Mouse (Mus musculus): Measurements from ENCODE around the gene Cd164l2. TPM values are rescaled to one million over a fixed set of nuclear protein-coding genes. Genes with fewer than 3 reads are reported as not detected.
A peak's percentile ranks its signal among the peaks of the same experiment; 100 is the strongest.

Gene Cd164l2
- polyA plus RNA-seq, 1 experiment from 2014 or later: 0.93 TPM

DNA sequence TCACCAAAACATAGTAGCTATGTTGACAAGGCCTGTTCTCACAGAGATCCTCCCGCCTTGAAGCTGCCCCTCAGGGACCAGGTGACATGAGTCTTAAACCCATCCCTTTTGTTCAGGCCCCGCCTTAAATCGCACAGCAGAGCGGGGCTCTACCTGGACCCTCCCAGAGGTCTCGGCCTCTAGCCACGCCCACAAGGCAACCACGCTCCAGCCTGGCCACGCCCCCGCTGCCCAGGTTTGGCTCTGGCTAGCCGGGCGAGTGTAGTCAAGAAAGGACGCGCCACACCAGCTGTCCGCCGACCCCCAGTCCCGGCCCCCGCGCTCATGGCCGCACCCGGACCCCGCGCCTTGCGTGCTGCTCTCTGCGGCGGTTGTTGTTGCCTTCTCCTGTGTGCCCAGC lies 8.7 kb downstream of the Cd164l2 start:
- H3K9me3 ChIP-seq (ENCODE audit: control insufficient read depth, low read length): no peaks in the 10 kb centered on the region
- H3K9ac ChIP-seq (ENCODE audit: low read depth, low read length): peak overlapping the region; percentile 34; the same call in 1 of the 2 replicates
- peak overlapping the region; percentile 17; the same call in 1 of the 2 replicates for H3K4me3 ChIP-seq (ENCODE audit: low read depth, low read length)
- H3K27ac ChIP-seq (ENCODE audit: low read depth, low read length): no peak overlapping the region
- ATAC-seq (ENCODE audit: low FRiP score) (no peak), DNase-seq (ENCODE audit: low spot score) (peak; percentile 64)
- H3K36me3 ChIP-seq (ENCODE audit: control insufficient read depth, insufficient read depth, low read length): no peaks in the 10 kb centered on the region
- WGBS: 3% methylated on average over 23 of the region's 25 CpGs
- H3K4me1 ChIP-seq (replicated peaks; ENCODE audit: control insufficient read depth, insufficient read depth, low read length): 0 out of 2 replicates have a peak, but pooled peaks cover 2% of the 10 kb centered on the region
- peaks cover 14% of the 10 kb centered on the region for H3K27me3 ChIP-seq (ENCODE audit: control insufficient read depth, insufficient read depth, low read length)
- peak overlapping the region; percentile 43 for H3K4me2 ChIP-seq (replicated peaks; ENCODE audit: low read depth, low read length)

DNA sequence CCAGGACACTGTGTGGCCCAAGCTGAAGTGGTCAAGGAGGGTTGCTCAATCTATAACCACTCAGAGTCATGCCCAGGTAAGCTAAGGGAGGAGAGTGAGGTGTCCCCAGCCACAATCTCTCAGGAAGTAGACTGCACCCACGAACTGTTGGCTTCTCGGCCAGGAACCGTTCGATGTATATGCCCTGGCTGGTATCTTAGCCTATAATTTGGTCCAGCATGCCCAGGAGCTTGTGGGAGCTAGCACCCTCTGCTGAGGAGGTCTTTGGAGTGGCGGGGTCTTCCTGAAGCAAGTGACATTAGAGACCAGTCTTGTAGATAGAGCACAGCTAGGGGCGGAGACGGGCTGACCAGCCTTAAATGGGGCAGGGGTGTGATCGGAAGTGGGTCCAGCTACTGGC lies 9.8 kb downstream of the Cd164l2 start:
- Histone ChIP-seq H3K27ac (ENCODE audit: low read depth, low read length) (no peak overlapping the region), H3K9me3 (ENCODE audit: control insufficient read depth, low read length) (no peaks in the 10 kb centered on the region), H3K4me3 (ENCODE audit: low read depth, low read length) (no peak overlapping the region), H3K36me3 (ENCODE audit: control insufficient read depth, insufficient read depth, low read length) (no peaks in the 10 kb centered on the region), H3K4me2 (replicated peaks; ENCODE audit: low read depth, low read length) (no peak overlapping the region), H3K27me3 (ENCODE audit: control insufficient read depth, insufficient read depth, low read length) (peaks cover 14% of the 10 kb centered on the region), H3K9ac (ENCODE audit: low read depth, low read length) (no peak overlapping the region), H3K4me1 (replicated peaks; ENCODE audit: control insufficient read depth, insufficient read depth, low read length) (0 out of 2 replicates have a peak, but pooled peaks cover 2% of the 10 kb centered on the region)
- no peak for DNase-seq (ENCODE audit: low spot score)
- WGBS: 84% methylated on average over 8 of the region's 8 CpGs
- ATAC-seq (ENCODE audit: low FRiP score): no peak

DNA sequence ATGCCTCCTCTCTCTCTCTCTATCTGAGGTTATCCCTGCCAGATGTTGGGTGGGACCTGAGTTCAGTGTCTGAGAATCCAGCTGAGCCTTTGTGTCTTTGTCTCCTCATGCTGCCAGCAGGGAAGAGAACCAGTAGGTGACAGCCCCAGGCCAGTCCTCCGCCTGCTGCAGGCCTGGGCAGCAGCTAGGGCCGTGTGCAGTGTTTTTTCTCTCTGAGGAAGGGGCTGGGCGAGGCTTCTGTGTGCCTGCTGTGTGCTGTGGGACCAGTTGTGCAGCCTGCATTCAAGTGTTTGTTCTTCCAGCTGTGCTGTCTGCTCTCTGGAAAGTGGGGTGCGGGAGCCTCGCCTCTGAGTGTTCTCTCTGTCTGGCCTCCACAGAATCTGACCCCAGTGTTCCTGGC lies 11.9 kb downstream of the Cd164l2 start:
- H3K27ac ChIP-seq (ENCODE audit: low read depth, low read length): no peak overlapping the region
- H3K4me2 ChIP-seq (replicated peaks; ENCODE audit: low read depth, low read length): no peak overlapping the region
- H3K4me1 ChIP-seq (replicated peaks; ENCODE audit: control insufficient read depth, insufficient read depth, low read length): 0 out of 2 replicates have a peak, but pooled peaks cover 2% of the 10 kb centered on the region
- H3K9me3 ChIP-seq (ENCODE audit: control insufficient read depth, low read length): no peaks in the 10 kb centered on the region
- WGBS: 51% methylated on average over 5 of the region's 5 CpGs
- H3K36me3 ChIP-seq (ENCODE audit: control insufficient read depth, insufficient read depth, low read length): no peaks in the 10 kb centered on the region
- no peak overlapping the region for H3K4me3 ChIP-seq (ENCODE audit: low read depth, low read length)
- no peak overlapping the region for H3K9ac ChIP-seq (ENCODE audit: low read depth, low read length)
- no peak for ATAC-seq (ENCODE audit: low FRiP score)
- DNase-seq (ENCODE audit: low spot score): no peak
- peaks cover 14% of the 10 kb centered on the region for H3K27me3 ChIP-seq (ENCODE audit: control insufficient read depth, insufficient read depth, low read length)

DNA sequence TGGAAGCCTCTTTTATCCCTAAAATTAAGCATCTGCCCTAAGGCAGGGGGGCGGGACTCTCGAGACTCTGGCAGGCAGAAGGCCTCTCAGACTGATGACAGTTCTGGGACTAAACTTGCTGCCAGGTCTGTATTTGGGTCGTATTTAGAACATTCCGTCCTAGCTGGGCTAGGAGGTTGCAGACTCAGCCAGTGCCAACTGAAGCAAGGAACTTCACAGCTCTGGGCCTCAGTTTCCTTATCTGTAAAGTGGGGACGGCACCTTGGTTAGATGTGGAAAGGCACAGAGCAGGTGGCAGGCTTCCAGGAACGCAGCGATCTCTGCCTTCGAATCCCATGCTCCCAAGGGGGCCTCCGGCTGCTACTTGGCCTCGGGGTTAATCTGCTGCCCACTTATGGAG lies 14.1 kb downstream of the Cd164l2 start:
- no peaks in the 10 kb centered on the region for H3K36me3 ChIP-seq (ENCODE audit: control insufficient read depth, insufficient read depth, low read length)
- H3K4me1 ChIP-seq (replicated peaks; ENCODE audit: control insufficient read depth, insufficient read depth, low read length): no peaks in the 10 kb centered on the region
- DNase-seq (ENCODE audit: low spot score) (no peak), ATAC-seq (ENCODE audit: low FRiP score) (no peak)
- H3K4me3 ChIP-seq (ENCODE audit: low read depth, low read length): no peak overlapping the region
- H3K27me3 ChIP-seq (ENCODE audit: control insufficient read depth, insufficient read depth, low read length): peaks cover 3% of the 10 kb centered on the region
- H3K9ac ChIP-seq (ENCODE audit: low read depth, low read length): no peak overlapping the region
- 76% methylated on average over 10 of the region's 10 CpGs for WGBS
- no peaks in the 10 kb centered on the region for H3K9me3 ChIP-seq (ENCODE audit: control insufficient read depth, low read length)
- H3K4me2 ChIP-seq (replicated peaks; ENCODE audit: low read depth, low read length): no peak overlapping the region
- no peak overlapping the region for H3K27ac ChIP-seq (ENCODE audit: low read depth, low read length)

DNA sequence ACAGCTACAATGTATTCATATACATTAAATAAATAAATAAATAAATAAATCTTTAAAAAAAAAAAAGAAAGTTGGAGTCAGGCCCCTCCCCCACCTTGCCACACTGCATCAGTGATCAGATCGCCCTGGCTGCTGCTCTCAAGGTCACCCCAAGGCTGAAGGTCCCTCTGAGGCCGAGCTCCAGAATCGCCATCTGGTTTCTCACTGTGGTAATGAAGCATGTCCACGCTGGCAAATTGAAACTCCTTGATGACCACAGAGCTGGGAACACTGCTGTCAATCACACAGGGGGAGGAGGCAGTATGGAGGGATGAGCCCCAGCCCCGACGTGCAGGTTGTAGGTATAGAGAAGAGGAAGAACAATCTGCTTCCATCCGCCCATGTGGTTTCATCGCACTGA lies 15.7 kb downstream of the Cd164l2 start:
- ATAC-seq (ENCODE audit: low FRiP score): 0 out of 2 replicates have a peak, but pooled peaks have one; percentile 38
- Histone ChIP-seq H3K4me3 (ENCODE audit: low read depth, low read length) (no peak overlapping the region), H3K27ac (ENCODE audit: low read depth, low read length) (no peak overlapping the region), H3K4me2 (replicated peaks; ENCODE audit: low read depth, low read length) (no peak overlapping the region), H3K27me3 (ENCODE audit: control insufficient read depth, insufficient read depth, low read length) (no peaks in the 10 kb centered on the region), H3K36me3 (ENCODE audit: control insufficient read depth, insufficient read depth, low read length) (no peaks in the 10 kb centered on the region), H3K9ac (ENCODE audit: low read depth, low read length) (no peak overlapping the region), H3K4me1 (replicated peaks; ENCODE audit: control insufficient read depth, insufficient read depth, low read length) (no peaks in the 10 kb centered on the region), H3K9me3 (ENCODE audit: control insufficient read depth, low read length) (no peaks in the 10 kb centered on the region)
- peak; percentile 44 for DNase-seq (ENCODE audit: low spot score)
- 50% methylated on average over 8 of the region's 8 CpGs for WGBS

DNA sequence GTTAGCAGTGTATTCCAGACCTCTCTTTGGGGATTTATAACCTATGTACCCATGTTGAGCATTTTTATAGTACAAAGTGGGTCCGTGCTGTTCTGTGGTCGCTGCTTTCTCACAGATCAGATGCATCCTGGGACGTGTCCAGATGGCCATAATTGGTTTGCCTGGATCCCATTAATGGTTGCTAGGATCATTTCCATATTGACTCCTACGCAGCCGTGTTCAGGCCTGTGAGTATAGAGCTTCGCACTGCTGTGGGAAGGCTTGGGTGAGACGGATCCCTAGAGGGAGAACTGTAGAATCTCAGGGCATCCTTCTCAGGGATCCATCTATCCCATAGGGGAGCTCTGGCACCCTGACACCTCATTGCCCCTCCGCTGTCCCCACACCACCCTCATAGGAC lies 17.7 kb downstream of the Cd164l2 start:
- Histone ChIP-seq H3K4me3 (ENCODE audit: low read depth, low read length) (no peak overlapping the region), H3K4me2 (replicated peaks; ENCODE audit: low read depth, low read length) (no peak overlapping the region), H3K36me3 (ENCODE audit: control insufficient read depth, insufficient read depth, low read length) (no peaks in the 10 kb centered on the region), H3K9me3 (ENCODE audit: control insufficient read depth, low read length) (no peaks in the 10 kb centered on the region), H3K27ac (ENCODE audit: low read depth, low read length) (no peak overlapping the region; the same call in 1 of the 2 replicates), H3K27me3 (ENCODE audit: control insufficient read depth, insufficient read depth, low read length) (no peaks in the 10 kb centered on the region), H3K9ac (ENCODE audit: low read depth, low read length) (no peak overlapping the region), H3K4me1 (replicated peaks; ENCODE audit: control insufficient read depth, insufficient read depth, low read length) (no peaks in the 10 kb centered on the region)
- ATAC-seq (ENCODE audit: low FRiP score) (no peak), DNase-seq (ENCODE audit: low spot score) (no peak)
- WGBS: 64% methylated on average over 8 of the region's 8 CpGs

DNA sequence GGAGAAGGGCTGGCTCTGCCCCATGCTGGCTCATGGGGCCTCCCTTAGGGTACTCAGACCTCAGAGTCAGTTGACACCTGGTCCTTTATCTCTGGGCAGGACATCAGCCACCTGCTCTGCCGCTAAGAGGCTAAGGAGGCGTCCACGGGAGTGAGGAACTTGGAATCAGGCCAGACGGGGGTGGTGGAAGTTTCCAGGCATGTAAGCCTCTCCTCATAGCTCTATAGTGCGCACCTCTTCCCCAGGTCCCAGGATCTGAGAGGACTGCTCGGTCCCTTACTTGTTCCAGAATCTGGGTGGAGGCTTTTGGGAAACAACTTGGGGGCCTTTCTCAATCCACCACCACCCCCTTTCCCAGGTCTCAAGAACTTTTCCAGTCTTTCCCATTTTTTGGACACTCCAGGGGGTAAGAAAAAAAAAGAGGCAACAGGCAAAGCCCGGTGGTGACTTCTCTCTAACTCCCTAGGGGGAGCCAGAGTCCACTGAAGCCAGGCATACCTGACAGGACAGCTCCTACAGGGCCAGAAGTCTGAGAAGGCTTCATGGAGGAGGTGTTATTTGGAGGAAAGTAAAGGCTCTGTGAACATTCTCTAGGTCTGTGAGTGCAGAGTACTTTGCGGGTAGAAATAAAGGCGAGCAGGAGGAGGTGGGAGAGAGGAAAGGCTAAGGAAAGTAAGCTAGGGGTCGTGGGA lies 21.5 kb downstream of the Cd164l2 start:
- Histone ChIP-seq H3K27ac (ENCODE audit: low read depth, low read length) (no peak overlapping the region), H3K4me1 (replicated peaks; ENCODE audit: control insufficient read depth, insufficient read depth, low read length) (no peaks in the 10 kb centered on the region), H3K4me3 (ENCODE audit: low read depth, low read length) (no peak overlapping the region), H3K4me2 (replicated peaks; ENCODE audit: low read depth, low read length) (no peak overlapping the region), H3K36me3 (ENCODE audit: control insufficient read depth, insufficient read depth, low read length) (no peaks in the 10 kb centered on the region), H3K9me3 (ENCODE audit: control insufficient read depth, low read length) (no peaks in the 10 kb centered on the region), H3K27me3 (ENCODE audit: control insufficient read depth, insufficient read depth, low read length) (no peaks in the 10 kb centered on the region), H3K9ac (ENCODE audit: low read depth, low read length) (no peak overlapping the region)
- WGBS: 42% methylated on average over 10 of the region's 10 CpGs
- DNase-seq (ENCODE audit: low spot score) (no peak), ATAC-seq (ENCODE audit: low FRiP score) (no peak)

DNA sequence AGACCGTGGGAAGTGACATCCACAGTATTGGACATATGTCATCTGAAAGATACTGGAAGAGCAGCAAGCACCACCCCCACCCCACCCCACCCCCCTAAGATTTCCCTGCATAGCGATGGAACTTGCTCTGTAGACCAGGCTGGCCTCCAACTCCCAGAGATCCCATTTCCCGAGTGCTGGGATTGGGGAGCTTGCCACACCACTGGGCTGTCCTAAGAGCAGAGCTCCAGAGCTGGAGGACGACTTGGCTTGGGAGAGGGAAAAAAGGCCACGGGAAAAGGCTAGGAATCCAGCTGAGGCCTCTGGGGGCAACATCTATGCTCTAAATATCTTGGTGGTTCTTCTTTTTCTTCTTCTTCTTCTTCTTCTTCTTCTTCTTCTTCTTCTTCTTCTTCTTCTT lies 22.8 kb downstream of the Cd164l2 start:
- no peaks in the 10 kb centered on the region for H3K36me3 ChIP-seq (ENCODE audit: control insufficient read depth, insufficient read depth, low read length)
- no peak for ATAC-seq (ENCODE audit: low FRiP score)
- H3K4me2 ChIP-seq (replicated peaks; ENCODE audit: low read depth, low read length): no peak overlapping the region
- no peak overlapping the region for H3K9ac ChIP-seq (ENCODE audit: low read depth, low read length)
- no peak overlapping the region for H3K4me3 ChIP-seq (ENCODE audit: low read depth, low read length)
- H3K9me3 ChIP-seq (ENCODE audit: control insufficient read depth, low read length): no peaks in the 10 kb centered on the region
- H3K27me3 ChIP-seq (ENCODE audit: control insufficient read depth, insufficient read depth, low read length): peaks cover 2% of the 10 kb centered on the region
- WGBS: 56% methylated on average over 5 of the region's 5 CpGs
- H3K4me1 ChIP-seq (replicated peaks; ENCODE audit: control insufficient read depth, insufficient read depth, low read length): no peaks in the 10 kb centered on the region
- no peak for DNase-seq (ENCODE audit: low spot score)
- no peak overlapping the region for H3K27ac ChIP-seq (ENCODE audit: low read depth, low read length)

DNA sequence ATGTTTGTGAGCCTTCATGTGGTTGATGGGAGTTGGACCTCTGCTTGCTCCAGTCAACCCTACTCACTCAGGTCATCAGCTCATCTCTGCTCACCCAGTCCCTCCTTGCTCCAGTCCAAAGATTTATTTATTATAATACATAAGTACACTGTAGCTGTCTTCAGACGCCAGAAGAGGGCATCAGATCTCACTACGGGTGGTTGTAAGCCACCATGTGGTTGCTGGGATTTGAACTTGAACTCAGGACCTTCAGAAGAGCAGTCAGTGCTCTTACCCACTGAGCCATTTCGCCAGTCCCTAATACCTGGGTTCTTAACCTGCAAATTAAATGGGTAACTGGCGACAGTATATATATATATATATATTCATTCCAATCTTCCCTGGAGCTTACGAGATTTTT lies 23.5 kb downstream of the Cd164l2 start:
- H3K4me2 ChIP-seq (replicated peaks; ENCODE audit: low read depth, low read length): no peak overlapping the region

More for the DNA sequence above, 23.5 kb downstream of the Cd164l2 start:
- H3K4me1 ChIP-seq (replicated peaks; ENCODE audit: control insufficient read depth, insufficient read depth, low read length): no peaks in the 10 kb centered on the region
- WGBS: 84% methylated on average over 5 of the region's 5 CpGs
- H3K36me3 ChIP-seq (ENCODE audit: control insufficient read depth, insufficient read depth, low read length): no peaks in the 10 kb centered on the region
- no peak overlapping the region for H3K4me3 ChIP-seq (ENCODE audit: low read depth, low read length)
- no peaks in the 10 kb centered on the region for H3K9me3 ChIP-seq (ENCODE audit: control insufficient read depth, low read length)
- no peak for ATAC-seq (ENCODE audit: low FRiP score)
- no peak for DNase-seq (ENCODE audit: low spot score)
- peaks cover 8% of the 10 kb centered on the region for H3K27me3 ChIP-seq (ENCODE audit: control insufficient read depth, insufficient read depth, low read length)
- no peak overlapping the region for H3K27ac ChIP-seq (ENCODE audit: low read depth, low read length)
- H3K9ac ChIP-seq (ENCODE audit: low read depth, low read length): no peak overlapping the region
